Mouse (Mus musculus) left cerebral cortex, postnatal 25 days (tissue): ENCODE results near the gene C4bp. TPM values are rescaled to one million over a fixed set of nuclear protein-coding genes. Genes with fewer than 3 reads are reported as not detected.
"Not testable (repeated sequence)": the region's sequence is repeated elsewhere in the genome, so short reads cannot be mapped to it uniquely, and the experiment has no call there.

Source experiments
- DNase-seq, 2 experiments: peaks; one replicate each; pipeline ENCODE4 v3.0.0; 2022; ENCODE audit warnings: low spot score in 2 of 2, mixed read lengths in 1 of 2
- intact Hi-C: fragments of 180-260 bp; cut with DNase I; formaldehyde crosslinking; loops from one replicate; pipeline ENCODE4 v1.15.1; 2025
- total RNA-seq, 2 experiments: library from RNA; stranded (reverse); gene quantifications; 2 replicates each; pipeline ENCODE4 v1.2.3; 2021

Gene C4bp
- not detected for total RNA-seq

DNA sequence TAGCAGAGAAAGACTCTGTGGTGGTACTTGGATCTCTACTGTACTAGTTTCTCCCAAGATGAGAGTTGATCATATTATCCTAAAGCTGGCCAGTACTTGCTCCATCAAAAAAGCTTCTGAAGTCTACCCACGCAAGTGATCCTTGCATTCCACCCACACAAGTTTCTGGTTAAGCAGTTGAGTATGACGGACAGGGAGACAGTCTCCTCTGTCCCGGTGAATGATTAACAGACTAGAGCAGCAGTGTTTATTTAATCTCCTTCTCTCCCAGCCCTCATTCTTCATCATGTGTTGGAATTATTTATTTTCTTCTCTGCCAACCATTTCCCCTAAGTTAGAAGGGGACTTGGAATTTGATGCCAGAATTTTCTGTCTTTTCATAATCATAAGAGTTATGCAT, at the start of gene C4bp:
C4bp (minus strand) TSS at position 179 of the 400 bp plus-strand sequence.
- intact Hi-C loops: no loop called here
- DNase-seq: no peak

DNA sequence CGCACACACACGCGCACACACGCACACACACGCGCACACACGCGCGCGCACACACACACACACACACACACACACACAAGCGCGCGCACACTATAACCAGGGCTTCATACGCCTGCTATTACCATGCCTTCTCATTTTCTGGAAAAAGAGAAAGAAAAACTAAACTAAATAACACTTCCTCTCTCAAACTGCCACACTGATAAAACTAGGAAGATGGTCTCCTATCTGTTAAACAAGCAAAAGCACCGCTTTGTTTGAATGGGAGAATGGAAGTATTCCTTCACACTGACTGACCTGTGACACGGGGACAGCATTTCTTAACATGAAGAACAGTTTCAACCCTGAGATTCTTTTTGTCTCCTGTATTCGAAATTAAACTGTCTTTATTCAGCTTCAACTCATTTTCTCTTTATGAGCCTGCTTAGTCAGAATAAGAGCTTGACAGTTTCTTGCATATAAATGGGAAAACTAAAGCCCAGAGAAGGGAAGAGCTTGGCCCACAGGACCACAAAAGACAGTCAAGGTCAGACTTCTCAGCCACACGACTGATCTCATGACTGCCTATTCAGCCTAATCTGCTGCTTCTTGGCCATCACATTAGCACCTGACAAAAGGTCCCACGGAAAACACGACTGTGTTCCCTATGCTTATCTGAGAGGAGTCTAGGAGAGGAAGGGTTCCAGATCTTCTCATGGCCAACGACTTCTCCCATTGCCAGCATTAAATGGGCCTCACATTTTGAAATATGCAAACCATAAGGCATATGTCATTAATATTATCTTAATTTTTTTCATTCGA, 49.0 kb upstream of the C4bp start:
- intact Hi-C loops: no loop called here
- no peak for DNase-seq

DNA sequence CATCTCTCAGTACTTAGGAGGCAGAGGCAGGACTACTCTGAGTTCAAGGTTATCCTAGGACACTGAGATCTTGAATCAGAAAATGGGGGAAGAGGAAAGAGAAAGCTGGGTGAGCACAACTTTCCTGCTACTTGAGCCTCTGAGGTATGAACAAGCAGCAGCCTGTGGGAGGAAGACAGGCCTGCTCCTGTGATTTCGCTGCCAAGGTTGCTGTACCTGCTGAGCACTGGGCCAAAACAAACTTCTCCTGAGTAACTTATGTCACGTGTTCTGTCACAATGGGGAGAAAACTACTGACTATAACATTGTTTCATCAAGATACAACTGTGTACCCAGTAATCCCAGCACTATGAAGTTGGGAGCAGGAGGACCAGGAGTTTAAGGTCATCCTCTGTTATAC, 42.2 kb upstream of the C4bp start:
- intact Hi-C loops: loop anchor here (10.0 kb wide), 1 partner anchor 551 kb away; no protein-coding TSS in a partner anchor
- no peak for DNase-seq

DNA sequence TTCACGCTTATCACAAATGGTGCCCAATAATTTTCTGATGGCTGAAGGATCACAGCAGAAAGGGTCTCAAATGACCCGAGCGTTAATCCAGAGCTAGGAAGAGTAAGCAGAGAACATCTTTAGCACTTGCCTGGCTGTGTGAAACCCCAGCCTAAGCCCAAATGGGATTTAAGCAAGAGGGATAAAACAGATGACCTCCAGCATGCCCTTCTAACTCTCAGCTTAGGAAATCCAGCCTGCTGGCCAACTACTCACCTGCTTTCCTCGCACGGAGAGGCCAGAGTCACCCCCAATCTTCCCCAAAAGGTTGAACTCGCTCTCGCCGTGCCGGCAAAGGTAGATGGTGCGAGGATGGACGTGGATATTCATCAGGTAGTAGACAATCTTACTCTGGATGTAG, 40.5 kb upstream of the C4bp start:
- intact Hi-C loops: loop anchor here (10.0 kb wide), 1 partner anchor 553 kb away; no protein-coding TSS in a partner anchor
- DNase-seq: no peak

DNA sequence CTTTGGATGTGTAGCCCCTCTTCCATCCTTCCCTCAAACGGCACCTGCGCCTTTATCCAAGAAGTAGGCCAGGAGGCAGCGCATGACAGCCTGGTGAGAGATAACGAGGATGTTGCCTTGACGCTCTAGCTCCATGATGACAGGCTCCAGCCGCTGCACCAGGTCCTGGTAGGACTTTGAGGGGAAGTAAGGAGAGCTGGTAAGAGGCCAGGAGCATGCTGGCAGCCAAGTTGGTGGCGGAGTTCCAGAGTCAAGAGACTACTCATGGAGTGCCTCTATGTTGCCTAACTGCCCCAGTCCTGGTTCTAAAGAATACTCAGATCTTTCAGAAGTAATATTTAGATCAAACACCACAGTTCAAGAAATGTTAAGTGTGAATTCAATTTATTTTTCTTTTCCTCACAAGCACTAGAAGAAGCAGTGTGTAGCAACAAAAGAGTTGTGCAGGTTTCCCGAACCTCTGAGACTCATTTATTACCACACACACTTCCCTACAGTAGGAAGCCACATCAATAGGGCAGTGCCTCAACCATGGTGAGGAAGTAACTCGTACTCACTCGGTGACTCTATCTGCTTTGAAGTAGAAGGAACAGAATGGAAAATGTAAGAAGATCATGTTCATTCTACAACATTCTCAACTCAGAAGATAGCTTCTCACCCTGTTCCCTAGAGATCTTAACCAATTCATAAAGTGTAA, 38.7 kb upstream of the C4bp start:
- peak in 1 of 2 experiments; percentile 33 for DNase-seq
- intact Hi-C loops: loop anchor here (10.0 kb wide), 1 partner anchor 555 kb away; no protein-coding TSS in a partner anchor

DNA sequence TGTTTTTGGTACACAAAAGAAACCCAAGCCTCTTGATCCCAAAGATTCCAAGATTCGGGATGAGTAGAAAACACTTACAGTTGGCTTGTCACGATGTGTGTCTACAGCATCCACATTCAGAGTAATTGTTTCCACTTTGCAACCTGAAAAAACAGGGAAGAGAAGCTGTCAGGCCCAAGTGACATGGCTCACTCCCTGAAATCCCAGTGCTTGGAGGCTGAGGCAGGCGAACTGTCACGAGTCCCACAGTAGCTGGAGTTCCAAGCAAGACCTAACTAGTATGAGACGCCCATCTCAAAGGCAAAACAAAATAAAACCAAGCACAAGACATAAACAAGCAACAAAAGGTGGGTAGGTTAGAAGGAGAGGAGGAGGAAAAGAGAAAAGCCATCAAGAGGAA, 37.2 kb upstream of the C4bp start:
- intact Hi-C loops: no loop called here

DNA sequence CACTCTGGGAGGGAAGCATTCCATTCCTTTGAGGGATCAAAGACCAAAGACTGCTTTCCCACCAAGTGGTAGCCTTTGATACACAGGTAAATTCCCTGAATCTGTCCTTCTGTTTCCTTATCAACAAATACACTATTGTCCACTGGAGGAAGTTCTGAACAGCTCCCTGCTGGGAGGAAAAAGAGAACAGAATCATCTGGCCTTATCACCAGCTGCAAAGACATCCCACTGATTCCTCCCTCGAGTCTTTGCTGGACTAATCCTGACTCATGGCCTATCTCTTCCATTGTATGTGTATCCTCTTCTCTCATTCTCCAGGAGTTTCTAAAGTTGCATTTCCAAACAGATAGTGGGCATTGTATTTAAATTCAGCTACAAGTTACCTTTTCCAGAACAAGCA, 22.5 kb upstream of the C4bp start:
- intact Hi-C loops: no loop called here
- DNase-seq: no peak

More for the DNA sequence above, 37.2 kb upstream of the C4bp start:
- DNase-seq: no peak

DNA sequence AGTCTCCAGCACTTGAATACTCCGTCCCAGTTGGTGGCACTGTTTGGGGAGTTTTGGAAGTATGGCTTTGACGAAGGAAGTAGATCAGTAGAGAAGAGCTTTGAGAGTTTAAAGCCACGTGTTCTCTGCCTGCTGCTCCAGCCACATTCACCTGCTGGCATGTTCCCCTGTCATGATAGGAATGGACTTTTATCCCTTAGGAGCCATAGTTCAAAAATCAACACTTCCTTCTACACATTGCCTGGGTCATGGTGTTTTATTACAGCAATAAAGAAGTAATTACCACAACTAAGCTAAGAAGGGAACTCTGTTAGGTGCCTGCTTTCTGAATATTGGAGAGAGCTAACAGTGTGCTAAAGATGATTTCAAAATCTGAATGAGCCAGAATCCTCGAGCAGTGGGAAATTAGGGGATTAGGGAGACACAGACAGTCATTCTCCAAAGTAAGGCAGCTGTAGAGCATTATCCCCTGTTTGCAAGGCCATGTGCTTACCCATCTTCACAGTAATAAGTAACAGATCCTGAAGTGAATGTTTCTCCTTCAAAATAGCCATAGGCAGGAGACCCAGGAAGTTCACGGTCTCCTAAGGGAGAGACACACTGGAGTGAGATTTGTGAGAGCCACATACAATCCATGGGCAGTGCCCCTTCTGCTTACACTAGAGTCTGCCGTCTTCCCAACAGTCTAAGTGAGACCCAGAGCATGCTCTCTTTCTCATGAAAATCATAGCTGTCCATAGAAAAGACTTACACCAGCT, 20.4 kb upstream of the C4bp start:
- intact Hi-C loops: no loop called here

DNA sequence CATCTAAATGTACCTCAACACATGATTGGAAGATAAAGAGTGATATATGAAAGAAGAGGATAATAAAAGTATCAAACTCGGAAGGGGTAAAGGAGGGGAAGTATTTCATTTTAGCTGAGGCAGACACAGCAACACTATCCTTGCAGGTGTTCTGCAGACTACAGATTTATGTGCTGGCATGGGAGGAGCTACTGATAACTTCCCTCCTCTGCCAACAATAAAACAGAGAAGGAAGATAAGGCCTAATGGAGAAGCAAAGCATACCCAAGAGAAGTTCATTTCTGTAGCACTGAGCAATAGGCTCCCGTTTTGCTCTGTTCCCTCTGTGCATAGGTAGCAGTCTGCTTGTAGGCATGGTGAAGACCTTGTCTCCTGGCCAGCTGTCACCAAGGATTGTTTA, 19.6 kb upstream of the C4bp start:
- no peak for DNase-seq
- intact Hi-C loops: no loop called here

More for the DNA sequence above, 20.4 kb upstream of the C4bp start:
- no peak for DNase-seq

DNA sequence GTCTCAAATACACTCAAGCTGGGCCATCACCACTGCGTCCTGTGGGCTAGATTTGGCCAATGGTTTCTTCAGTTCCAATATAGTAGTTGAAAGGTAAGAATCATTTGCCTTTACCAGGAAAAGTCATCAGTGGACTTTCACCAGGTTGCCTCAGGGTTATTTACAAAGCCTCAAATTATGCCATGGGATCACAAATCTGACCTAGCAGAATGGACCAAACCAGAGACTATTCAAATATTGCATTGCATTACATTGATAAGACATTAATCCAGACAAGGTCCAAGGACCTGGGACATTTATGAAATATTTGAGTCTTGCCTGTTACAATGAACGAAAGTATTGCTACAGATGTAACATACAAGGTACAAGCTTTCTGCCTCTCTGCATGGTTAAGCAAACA, 17.1 kb upstream of the C4bp start:
- intact Hi-C loops: no loop called here
- DNase-seq: no peak

DNA sequence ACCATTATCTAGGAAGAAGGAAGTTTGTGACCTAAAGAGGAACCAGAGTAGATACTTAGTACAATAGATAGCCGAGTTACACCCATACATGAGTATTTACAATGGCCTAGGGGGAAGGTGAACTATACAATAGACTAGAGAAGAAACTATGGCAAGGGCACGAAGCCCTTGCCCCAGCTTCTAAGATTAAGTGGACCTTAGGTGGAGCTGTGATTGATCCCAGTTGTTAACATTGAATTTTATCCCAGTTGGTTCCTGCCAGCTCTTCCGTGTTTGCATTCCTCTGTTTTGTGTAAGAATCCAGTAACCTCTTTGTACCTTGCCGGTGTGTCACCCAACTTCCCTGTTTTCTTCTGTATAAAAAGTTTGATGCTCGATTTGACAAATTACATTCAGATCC, 2.1 kb upstream of the C4bp start:
- intact Hi-C loops, DNase-seq: not testable (repeated sequence)

DNA sequence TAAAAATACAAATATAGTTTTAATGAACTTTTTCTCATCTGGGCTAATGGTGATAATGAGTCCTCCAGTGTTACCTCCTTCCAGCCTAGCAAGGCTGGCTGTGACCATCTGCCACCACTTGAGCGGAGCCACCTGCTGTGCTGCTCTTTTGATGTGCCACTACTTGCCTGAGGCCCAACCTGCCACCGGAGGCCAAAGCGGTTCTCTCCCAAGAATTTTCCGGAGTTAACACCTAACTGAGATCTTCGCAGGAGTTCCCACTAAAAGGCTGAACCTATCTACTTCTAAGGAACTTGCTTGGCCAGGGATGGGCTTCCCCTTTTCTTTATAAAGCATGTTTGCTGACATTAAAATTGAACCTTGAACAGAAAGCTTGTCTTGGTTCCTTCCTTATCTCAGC, 1.8 kb downstream of the C4bp start:
- DNase-seq, intact Hi-C loops: not testable (repeated sequence)

DNA sequence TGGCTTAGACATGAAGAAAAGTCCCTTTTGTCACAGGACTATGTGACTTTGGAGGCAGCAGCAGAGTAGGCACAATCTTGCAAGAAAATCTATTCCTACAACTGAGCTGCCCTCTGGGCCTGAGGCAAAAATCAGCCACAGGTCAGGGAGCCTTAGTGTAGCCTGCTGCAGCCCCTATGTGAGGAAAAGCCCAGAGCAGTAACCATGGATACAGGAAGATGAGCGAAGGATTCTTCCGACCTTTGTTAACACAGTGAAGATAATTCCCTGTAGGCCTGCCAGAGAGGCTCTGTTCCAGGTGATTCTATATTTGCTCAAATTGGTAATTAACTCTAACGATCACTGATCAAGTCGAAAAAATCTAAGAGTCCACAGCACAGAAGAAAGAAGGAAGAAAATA, 17.3 kb downstream of the C4bp start:
- no peak for DNase-seq
- intact Hi-C loops: no loop called here

DNA sequence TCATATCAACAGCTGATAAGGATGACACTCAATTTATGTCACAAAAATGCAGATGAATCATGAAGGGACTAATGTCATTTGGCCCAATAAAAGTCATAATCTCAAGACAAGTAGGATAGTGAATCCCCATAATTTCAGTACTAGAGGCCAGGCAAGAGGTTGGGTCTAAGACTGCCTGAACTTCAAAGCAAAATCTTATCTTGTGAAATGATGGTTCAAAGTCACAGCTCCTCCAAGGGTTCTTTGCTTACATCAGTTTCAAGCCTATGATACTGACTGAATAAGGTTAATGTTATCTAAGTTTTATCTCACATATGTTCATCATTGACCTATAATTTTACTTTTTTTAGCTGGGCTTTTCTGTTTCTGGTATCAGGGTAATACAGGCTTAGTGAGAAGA, 20.5 kb downstream of the C4bp start:
- intact Hi-C loops: no loop called here

DNA sequence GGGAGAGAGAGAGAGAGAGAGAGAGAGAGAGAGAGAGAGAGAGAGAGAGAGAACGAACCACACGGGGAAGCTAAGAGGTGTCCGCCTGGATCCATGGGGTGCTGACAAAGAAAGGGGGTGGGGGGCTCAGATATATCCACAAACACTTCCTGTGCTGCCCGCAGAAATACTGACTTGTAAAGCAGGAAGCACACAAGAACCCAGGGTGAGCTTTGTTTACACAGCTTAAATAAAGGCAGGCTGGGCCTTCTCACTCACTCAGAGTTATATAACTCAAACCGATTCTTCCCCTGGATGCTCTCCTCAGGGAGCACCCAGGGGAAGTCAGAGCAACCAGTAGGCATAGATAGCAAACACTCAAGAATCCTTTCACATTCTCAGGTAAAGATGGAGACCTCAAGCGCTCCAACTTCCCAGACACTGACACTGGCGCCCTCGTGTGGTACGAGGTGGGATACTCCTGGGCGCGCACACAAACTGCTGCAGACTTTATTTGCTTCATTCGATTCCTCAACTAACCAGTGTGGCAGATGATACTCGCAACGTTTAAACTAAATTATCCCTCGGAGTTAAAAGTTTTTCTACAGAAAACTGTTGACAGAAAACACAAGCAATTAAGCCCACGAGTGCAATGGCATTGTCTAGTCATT, 27.5 kb downstream of the C4bp start:
- intact Hi-C loops: loop anchor here (1.0 kb wide), 1 partner anchor 86 kb away; no protein-coding TSS in a partner anchor
- DNase-seq: peak; percentile 61 to 62

More for the DNA sequence above, 20.5 kb downstream of the C4bp start:
- DNase-seq: no peak

DNA sequence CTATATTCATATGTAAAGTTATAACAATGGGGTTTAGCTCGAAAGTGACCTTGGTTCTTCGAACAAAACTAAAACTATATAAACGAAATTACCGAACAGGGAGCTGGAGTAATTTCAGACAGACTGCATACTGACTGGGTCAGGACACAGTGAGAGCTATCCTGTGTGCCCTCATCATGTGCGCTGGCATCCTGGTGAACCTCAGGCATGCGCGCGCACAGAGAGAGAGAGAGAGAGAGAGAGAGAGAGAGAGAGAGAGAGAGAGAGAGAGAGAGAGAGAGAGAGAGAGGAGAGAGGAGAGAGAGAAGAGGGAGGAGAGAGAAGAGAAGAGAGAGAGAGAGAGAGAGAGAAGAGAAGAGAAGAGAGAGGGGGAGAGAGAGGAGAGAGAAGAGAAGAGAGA, 28.1 kb downstream of the C4bp start:
- intact Hi-C loops: no loop called here
- no peak for DNase-seq

DNA sequence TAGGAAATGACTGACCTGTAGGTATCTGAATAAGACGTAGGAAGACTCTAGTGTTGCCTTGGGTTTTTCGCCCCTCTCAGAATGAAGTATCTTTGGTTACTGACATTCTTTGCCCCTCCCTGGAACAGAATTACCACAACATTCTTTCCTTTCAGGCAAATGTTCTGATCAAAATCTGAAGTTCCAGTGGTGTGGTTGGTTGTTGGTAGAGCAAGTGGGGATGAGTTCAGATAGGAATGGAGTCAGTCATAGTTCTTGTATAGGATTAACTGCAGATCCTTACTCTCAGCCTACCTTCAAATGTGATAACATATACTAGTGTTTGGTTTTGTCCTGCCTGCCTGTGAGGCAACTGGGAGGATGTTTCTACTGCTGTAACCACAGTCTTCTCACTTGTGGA, 31.9 kb downstream of the C4bp start, which contains the start of gene Zp3r:
Zp3r (minus strand) TSS at position 101 of the 400 bp plus-strand sequence.
- intact Hi-C loops: no loop called here
- DNase-seq: no peak

DNA sequence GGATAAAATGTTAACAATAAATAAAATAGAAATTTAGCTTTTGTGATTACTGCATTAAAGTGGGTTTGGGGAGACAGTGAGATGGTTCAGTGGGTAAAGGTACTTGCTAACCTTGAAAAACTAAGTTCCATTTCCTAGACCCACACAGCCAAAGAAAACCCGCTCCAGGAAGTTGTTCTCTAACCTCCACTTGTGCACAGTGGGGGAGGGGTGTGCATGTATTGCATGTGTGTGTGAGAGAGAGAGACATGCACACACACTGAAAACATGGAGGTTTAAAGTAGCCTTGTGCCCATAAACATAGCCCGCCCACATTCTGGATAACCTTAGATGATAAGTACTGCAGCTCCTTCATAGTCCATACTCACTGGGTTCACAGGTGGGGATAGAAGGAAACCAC, 65.1 kb downstream of the C4bp start:
- intact Hi-C loops: no loop called here

DNA sequence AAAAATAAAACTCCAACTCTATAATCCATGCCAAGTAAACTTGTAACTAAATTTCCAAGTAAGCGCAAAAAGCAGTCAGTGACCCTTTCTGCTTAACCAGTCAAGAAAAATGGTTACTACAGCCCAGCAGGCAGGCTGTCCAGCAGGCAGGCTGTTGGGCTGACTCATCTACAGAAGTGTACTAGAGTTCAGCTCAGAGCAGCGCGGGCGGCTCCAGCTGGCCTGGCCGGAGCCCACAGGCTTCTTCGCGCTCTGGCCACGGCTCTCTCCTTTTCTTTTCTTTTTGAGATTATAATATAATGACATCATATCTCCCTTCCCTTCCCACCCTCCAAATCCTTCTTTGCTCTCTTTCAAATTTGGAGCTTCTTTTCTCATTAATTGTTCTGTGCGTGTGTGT, 72.8 kb downstream of the C4bp start:
- intact Hi-C loops: no loop called here
- no peak for DNase-seq

More for the DNA sequence above, 65.1 kb downstream of the C4bp start:
- DNase-seq: no peak
